Mouse (Mus musculus): Measurements from ENCODE around the gene Thap7. TPM values are rescaled to one million over a fixed set of nuclear protein-coding genes. Genes with fewer than 3 reads are reported as not detected.

The Thap7 gene
- total and polyA plus RNA-seq, 3 experiments = 13.3 to 32.2 (median 16.0) TPM

DNA sequence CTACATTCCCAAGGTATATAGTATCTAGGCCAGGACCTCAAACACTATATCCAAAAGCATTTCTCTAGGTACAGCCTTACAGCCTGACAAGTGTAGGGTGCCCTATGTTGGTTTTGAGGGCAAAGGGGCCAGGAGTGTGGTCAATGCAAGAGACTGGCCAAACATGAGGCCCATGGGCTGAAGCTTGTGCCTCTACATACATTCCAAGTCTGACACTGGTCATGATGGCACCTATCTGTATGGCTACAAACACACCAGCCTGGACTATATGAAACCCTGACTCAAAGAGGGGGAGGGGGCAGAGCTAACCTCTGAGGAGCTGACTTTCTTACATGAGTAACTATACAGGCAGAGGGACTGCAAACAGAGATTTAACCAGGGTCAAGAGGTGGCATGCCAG, 3.3 kb downstream of the Thap7 start:
- no peak overlapping the region for H3K27ac ChIP-seq
- H3K36me3 ChIP-seq (ENCODE audit: control insufficient read depth, insufficient read depth, low read length) = no peaks in the 10 kb centered on the region
- no peak overlapping the region for H3K9ac ChIP-seq (ENCODE audit: low read depth, low read length)
- TF ChIP-seq EP300 (IDR thresholded peaks at IDR 0.05; ENCODE audit: insufficient read depth, low read depth, low read length) = no peak
- no peak for TF ChIP-seq POLR2A (IDR thresholded peaks at IDR 0.05; ENCODE audit: insufficient read depth, low read depth, low read length)
- TF ChIP-seq CTCF (IDR thresholded peaks at IDR 0.05) = no peak
- peaks cover 4% of the 10 kb centered on the region; the same call in 1 of the 2 replicates for H3K4me1 ChIP-seq (ENCODE audit: control insufficient read depth, insufficient read depth, low read length)
- intact Hi-C loops (cut with DNase I) = no loop called here
- no peaks in the 10 kb centered on the region for H3K79me2 ChIP-seq (replicated peaks; ENCODE audit: control insufficient read depth, insufficient read depth, low read length)
- no peak for DNase-seq
- H3K4me3 ChIP-seq = no peak overlapping the region
- no peaks in the 10 kb centered on the region for H3K27me3 ChIP-seq (ENCODE audit: control insufficient read depth, insufficient read depth, low read length)

- TF ChIP-seq CTCF (IDR thresholded peaks at IDR 0.05) = no peak
- 93% methylated on average over 6 of the region's 6 CpGs for WGBS
- Histone ChIP-seq H3K36me3 (ENCODE audit: control insufficient read depth, insufficient read depth, low read length) (no peaks in the 10 kb centered on the region), H3K79me2 (replicated peaks; ENCODE audit: control insufficient read depth, insufficient read depth, low read length) (no peaks in the 10 kb centered on the region), H3K27me3 (ENCODE audit: control insufficient read depth, insufficient read depth, low read length) (no peaks in the 10 kb centered on the region), H3K9ac (ENCODE audit: low read depth, low read length) (no peak overlapping the region), H3K4me1 (ENCODE audit: control insufficient read depth, insufficient read depth, low read length) (peaks cover 2% of the 10 kb centered on the region; the same call in 1 of the 2 replicates), H3K4me3 (no peak overlapping the region), H3K27ac (no peak overlapping the region)
- intact Hi-C loops (cut with DNase I) = no loop called here
- no peak for DNase-seq
Measured at GRCm38 (mm10) chr16:17526223-17526622, 4.7 kb downstream of the Thap7 start.

GRCm38 (mm10) chr16:17525524-17525923, 5.4 kb downstream of the Thap7 start:
- TF ChIP-seq EP300 (IDR thresholded peaks at IDR 0.05; ENCODE audit: insufficient read depth, low read depth, low read length) (no peak), CTCF (IDR thresholded peaks at IDR 0.05) (no peak), POLR2A (IDR thresholded peaks at IDR 0.05; ENCODE audit: insufficient read depth, low read depth, low read length) (no peak)
- H3K36me3 ChIP-seq (ENCODE audit: control insufficient read depth, insufficient read depth, low read length) = no peaks in the 10 kb centered on the region
- no peak for DNase-seq
- peaks cover 2% of the 10 kb centered on the region; the same call in 1 of the 2 replicates for H3K4me1 ChIP-seq (ENCODE audit: control insufficient read depth, insufficient read depth, low read length)
- no peak overlapping the region for H3K4me3 ChIP-seq
- no peaks in the 10 kb centered on the region for H3K79me2 ChIP-seq (replicated peaks; ENCODE audit: control insufficient read depth, insufficient read depth, low read length)
- H3K9ac ChIP-seq (ENCODE audit: low read depth, low read length) = no peak overlapping the region
- WGBS = 77% methylated on average over 3 of the region's 3 CpGs
- H3K27ac ChIP-seq = no peak overlapping the region
- H3K27me3 ChIP-seq (ENCODE audit: control insufficient read depth, insufficient read depth, low read length) = no peaks in the 10 kb centered on the region
- intact Hi-C loops (cut with DNase I) = no loop called here

DNA sequence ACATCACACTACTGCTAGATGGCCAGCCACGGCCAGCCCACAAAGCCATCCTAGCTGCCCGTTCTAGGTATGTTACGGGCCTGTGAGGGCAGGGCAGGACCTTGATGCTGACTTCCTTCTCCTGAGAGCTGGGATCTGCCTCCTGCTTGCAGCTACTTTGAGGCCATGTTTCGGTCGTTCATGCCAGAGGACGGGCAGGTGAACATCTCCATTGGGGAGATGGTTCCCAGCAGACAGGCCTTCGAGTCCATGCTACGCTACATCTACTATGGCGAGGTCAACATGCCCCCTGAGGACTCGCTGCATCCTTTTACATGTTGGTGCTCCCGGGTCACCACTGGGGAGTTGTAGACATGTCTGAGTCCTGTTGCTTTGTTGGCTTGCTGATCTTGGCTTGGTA, 6.8 kb downstream of the Thap7 start:
- TF ChIP-seq POLR2A (IDR thresholded peaks at IDR 0.05; ENCODE audit: insufficient read depth, low read depth, low read length) (no peak), EP300 (IDR thresholded peaks at IDR 0.05; ENCODE audit: insufficient read depth, low read depth, low read length) (no peak), CTCF (IDR thresholded peaks at IDR 0.05) (no peak)
- H3K27me3 ChIP-seq (ENCODE audit: control insufficient read depth, insufficient read depth, low read length) = no peaks in the 10 kb centered on the region
- H3K27ac ChIP-seq = no peak overlapping the region
- no peak overlapping the region for H3K4me3 ChIP-seq
- intact Hi-C loops (cut with DNase I) = no loop called here
- no peaks in the 10 kb centered on the region for H3K79me2 ChIP-seq (replicated peaks; ENCODE audit: control insufficient read depth, insufficient read depth, low read length)
- no peaks in the 10 kb centered on the region for H3K36me3 ChIP-seq (ENCODE audit: control insufficient read depth, insufficient read depth, low read length)
- no peak for DNase-seq
- 93% methylated on average over 11 of the region's 11 CpGs for WGBS
- H3K4me1 ChIP-seq (ENCODE audit: control insufficient read depth, insufficient read depth, low read length) = no peaks in the 10 kb centered on the region
- H3K9ac ChIP-seq (ENCODE audit: low read depth, low read length) = no peak overlapping the region

- Histone ChIP-seq H3K27ac (no peak overlapping the region), H3K79me2 (replicated peaks; ENCODE audit: control insufficient read depth, insufficient read depth, low read length) (no peaks in the 10 kb centered on the region), H3K27me3 (ENCODE audit: control insufficient read depth, insufficient read depth, low read length) (no peaks in the 10 kb centered on the region), H3K4me1 (ENCODE audit: control insufficient read depth, insufficient read depth, low read length) (no peaks in the 10 kb centered on the region), H3K9ac (ENCODE audit: low read depth, low read length) (no peak overlapping the region), H3K4me3 (no peak overlapping the region), H3K36me3 (ENCODE audit: control insufficient read depth, insufficient read depth, low read length) (no peaks in the 10 kb centered on the region)
- 81% methylated on average over 2 of the region's 2 CpGs for WGBS
- intact Hi-C loops (cut with DNase I) = no loop called here
- no peak for DNase-seq
- TF ChIP-seq EP300 (IDR thresholded peaks at IDR 0.05; ENCODE audit: insufficient read depth, low read depth, low read length) (no peak), CTCF (IDR thresholded peaks at IDR 0.05) (no peak), POLR2A (IDR thresholded peaks at IDR 0.05; ENCODE audit: insufficient read depth, low read depth, low read length) (no peak)
Measured at GRCm38 (mm10) chr16:17518910-17519309, 12.0 kb downstream of the Thap7 start.

DNA sequence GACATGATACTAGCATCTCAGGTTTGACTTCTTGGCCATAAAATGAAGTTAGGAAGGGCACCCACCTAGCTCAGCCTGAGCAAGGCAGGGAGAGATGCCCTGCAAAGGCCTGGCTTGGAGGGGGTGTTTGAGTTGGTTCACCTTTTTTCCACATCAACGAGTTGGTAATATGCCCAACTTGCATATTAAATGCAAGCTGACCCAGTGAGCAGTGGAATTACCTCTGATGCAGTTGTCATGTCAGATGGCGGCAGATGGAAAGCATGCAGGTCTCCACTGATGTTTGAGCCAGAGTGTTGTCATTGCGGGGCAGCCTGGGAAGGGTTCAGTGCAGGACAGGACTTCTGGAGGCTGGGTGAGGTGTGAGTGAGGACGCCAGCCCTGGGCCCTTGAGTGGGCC, 19.5 kb downstream of the Thap7 start:
- no peak for TF ChIP-seq EP300 (IDR thresholded peaks at IDR 0.05; ENCODE audit: insufficient read depth, low read depth, low read length)
- no peak for TF ChIP-seq POLR2A (IDR thresholded peaks at IDR 0.05; ENCODE audit: insufficient read depth, low read depth, low read length)
- no peak for TF ChIP-seq CTCF (IDR thresholded peaks at IDR 0.05)
- Histone ChIP-seq H3K27me3 (ENCODE audit: control insufficient read depth, insufficient read depth, low read length) (no peaks in the 10 kb centered on the region), H3K27ac (no peak overlapping the region), H3K36me3 (ENCODE audit: control insufficient read depth, insufficient read depth, low read length) (no peaks in the 10 kb centered on the region), H3K4me3 (no peak overlapping the region), H3K9ac (ENCODE audit: low read depth, low read length) (no peak overlapping the region), H3K79me2 (replicated peaks; ENCODE audit: control insufficient read depth, insufficient read depth, low read length) (no peaks in the 10 kb centered on the region), H3K4me1 (ENCODE audit: control insufficient read depth, insufficient read depth, low read length) (peaks cover 3% of the 10 kb centered on the region)
- DNase-seq = no peak
- 93% methylated on average over 4 of the region's 4 CpGs for WGBS
- intact Hi-C loops (cut with DNase I) = no loop called here

Measured in heart, adult 2 months (tissue).